Mouse (Mus musculus) cerebellum, adult 11-12 months (tissue): ENCODE measurements at regions not wholly inside any gene's neighbourhood (a gene's known extent, or its start where the extent isn't known, plus 50 kb on each side); places are given as distances from the start of the nearest gene placed in this dataset.
A peak's percentile ranks its signal among the peaks of the same experiment; 100 is the strongest.

Source experiments
- DNase-seq: peaks from one replicate; pipeline ENCODE4 v3.0.0; 2022

GRCm38 (mm10) chr2:172094159-172094558 lies 50.9 kb upstream of the Cbln4 start:
- no peak for DNase-seq

GRCm38 (mm10) chr2:172103881-172104655 lies 60.8 kb upstream of the Cbln4 start:
- DNase-seq: no peak

GRCm38 (mm10) chr2:172105241-172105640 lies 62.0 kb upstream of the Cbln4 start:
- DNase-seq: peak; percentile 26

- no peak for DNase-seq
Measured at GRCm38 (mm10) chr2:172110706-172111105, 67.4 kb upstream of the Cbln4 start.

- no peak for DNase-seq
Measured at GRCm38 (mm10) chr2:172113639-172114038, 70.4 kb upstream of the Cbln4 start.

- no peak for DNase-seq
Measured at GRCm38 (mm10) chr2:172115604-172116206, 72.4 kb upstream of the Cbln4 start.

- DNase-seq: no peak
Measured at GRCm38 (mm10) chr2:172127517-172127916, 84.3 kb upstream of the Cbln4 start.

- DNase-seq: no peak
Measured at GRCm38 (mm10) chr2:172131232-172131631, 88.0 kb upstream of the Cbln4 start.

GRCm38 (mm10) chr2:172132623-172133332 lies 89.5 kb upstream of the Cbln4 start:
- DNase-seq: no peak

- no peak for DNase-seq
Measured at GRCm38 (mm10) chr2:172140080-172140479, 96.8 kb upstream of the Cbln4 start.

GRCm38 (mm10) chr2:172143269-172143668 lies 100.0 kb upstream of the Cbln4 start:
- DNase-seq: no peak

GRCm38 (mm10) chr2:172148736-172149135 lies 99.6 kb upstream of the Mc3r start:
- no peak for DNase-seq

GRCm38 (mm10) chr2:172149734-172150133 lies 98.6 kb upstream of the Mc3r start:
- DNase-seq: no peak

GRCm38 (mm10) chr2:172150898-172151297 lies 97.4 kb upstream of the Mc3r start:
- DNase-seq: no peak

GRCm38 (mm10) chr2:172159909-172160308 lies 88.4 kb upstream of the Mc3r start:
- no peak for DNase-seq

GRCm38 (mm10) chr2:172177371-172177770 lies 70.9 kb upstream of the Mc3r start:
- no peak for DNase-seq

- DNase-seq: no peak
Measured at GRCm38 (mm10) chr2:172179301-172179700, 69.0 kb upstream of the Mc3r start.

GRCm38 (mm10) chr2:172197746-172198145 lies 50.5 kb upstream of the Mc3r start:
- DNase-seq: no peak
